8 mouse cellular contexts compared by ENCODE assay signal in genomic region chr2:173019322-173019721, GRCm38 (mm10). TPM values are rescaled to one million over a fixed set of nuclear protein-coding genes. Genes with fewer than 3 reads are reported as not detected.
DNase-seq lines count a peak whose midpoint lies in the region; ATAC-seq and TF ChIP-seq lines count a peak whose summit lies in the region.

No protein-coding gene starts in this region.

- no peak for ATAC-seq in liver, embryonic 11.5 days (replicated peaks; ENCODE audit: low FRiP score)
- ATAC-seq in stomach, postnatal 0 days (ENCODE audit: low FRiP score, low TSS enrichment) = no peak

- H3K27ac ChIP-seq in spleen, adult 2 months (ENCODE audit: insufficient read depth, low read length) = peak overlapping the region; percentile 54; the same call in 1 of the 2 replicates
- H3K27ac ChIP-seq in forebrain, embryonic 10.5 days = peak overlapping the region; percentile 86
- H3K27ac ChIP-seq in liver, embryonic 11.5 days (ENCODE audit: low read depth, low read length) = peak overlapping the region; percentile 46; the same call in 1 of the 2 replicates
- no peak overlapping the region for H3K27ac ChIP-seq in stomach, postnatal 0 days (replicated peaks)

- H3K4me3 ChIP-seq in spleen, adult 2 months (ENCODE audit: extremely low read depth, insufficient read depth, insufficient read length) = peak overlapping the region; percentile 60; the same call in 1 of the 2 replicates
- peak overlapping the region; percentile 55 for H3K4me3 ChIP-seq in forebrain, embryonic 10.5 days
- H3K4me3 ChIP-seq in liver, embryonic 11.5 days (ENCODE audit: low read depth, low read length) = peak overlapping the region; percentile 40
- peak overlapping the region; percentile 31 for H3K4me3 ChIP-seq in stomach, postnatal 0 days (ENCODE audit: low read depth, low read length)

- TF ChIP-seq POLR2A in spleen, adult 2 months (IDR thresholded peaks at IDR 0.05; ENCODE audit: low read depth, low read length) = no peak

- DNase-seq in spleen, adult 2 months (ENCODE audit: low read depth in 1 of 2, low spot score in 2 of 2) = no peak
- DNase-seq in spleen, postnatal 4 days (ENCODE audit: low spot score in 2 of 2) = no peak
- DNase-seq in forebrain, embryonic 10.5 days (ENCODE audit: extremely low spot score, low spot score) = no peak
- DNase-seq in liver, embryonic 11.5 days (ENCODE audit: low spot score) = no peak
- DNase-seq in stomach, postnatal 0 days (ENCODE audit: low spot score) = no peak
- no peak for DNase-seq in cerebellum, postnatal 25 days
- no peak for DNase-seq in ovary, postnatal 14 days (ENCODE audit: low spot score)
- no peak for DNase-seq in gastrocnemius, postnatal 14 days

- H3K27me3 ChIP-seq in spleen, adult 2 months (ENCODE audit: control insufficient read depth, insufficient read depth, low read length) = no peaks in the 10 kb centered on the region
- peaks cover 44% of the 10 kb centered on the region for H3K27me3 ChIP-seq in forebrain, embryonic 10.5 days (ENCODE audit: poor library complexity, severe bottlenecking)
- no peaks in the 10 kb centered on the region; the same call in 1 of the 2 replicates for H3K27me3 ChIP-seq in liver, embryonic 11.5 days (replicated peaks; ENCODE audit: control insufficient read depth, insufficient read depth, low read length)
- H3K27me3 ChIP-seq in stomach, postnatal 0 days (ENCODE audit: control insufficient read depth, insufficient read depth, low read length) = no peaks in the 10 kb centered on the region

- peak overlapping the region; percentile 86 for H3K4me2 ChIP-seq in liver, embryonic 11.5 days
- H3K4me2 ChIP-seq in stomach, postnatal 0 days (replicated peaks; ENCODE audit: low read depth) = peak overlapping the region; percentile 71

- 8% methylated on average over 9 of the region's 9 CpGs for WGBS in spleen, adult 2 months
- 16% methylated on average over 9 of the region's 9 CpGs for WGBS in forebrain, embryonic 10.5 days
- 16% methylated on average over 9 of the region's 9 CpGs for WGBS in liver, embryonic 11.5 days
- WGBS in stomach, postnatal 0 days = 26% methylated on average over 9 of the region's 9 CpGs

- H3K36me3 ChIP-seq in spleen, adult 2 months (ENCODE audit: control insufficient read depth, insufficient read depth, low read length) = peaks cover 12% of the 10 kb centered on the region
- H3K36me3 ChIP-seq in forebrain, embryonic 10.5 days (replicated peaks) = peaks cover 35% of the 10 kb centered on the region
- H3K36me3 ChIP-seq in liver, embryonic 11.5 days (ENCODE audit: control insufficient read depth, insufficient read depth, low read length) = peaks cover 17% of the 10 kb centered on the region
- peaks cover 5% of the 10 kb centered on the region for H3K36me3 ChIP-seq in stomach, postnatal 0 days (ENCODE audit: control insufficient read depth, insufficient read depth, low read length)

- peak overlapping the region; percentile 67 for H3K9ac ChIP-seq in liver, embryonic 11.5 days (ENCODE audit: low read depth, low read length)
- H3K9ac ChIP-seq in stomach, postnatal 0 days (ENCODE audit: low read length) = peak overlapping the region; percentile 38

- no peaks in the 10 kb centered on the region for H3K9me3 ChIP-seq in forebrain, embryonic 10.5 days
- H3K9me3 ChIP-seq in liver, embryonic 11.5 days (ENCODE audit: control insufficient read depth, low read length) = no peaks in the 10 kb centered on the region
- H3K9me3 ChIP-seq in stomach, postnatal 0 days (ENCODE audit: control insufficient read depth, low read length) = no peaks in the 10 kb centered on the region

- TF ChIP-seq EP300 in stomach, postnatal 0 days (optimal IDR thresholded peaks at IDR 0.05) = no peak

- TF ChIP-seq CTCF in spleen, adult 2 months (IDR thresholded peaks at IDR 0.05; ENCODE audit: extremely low read depth, insufficient read depth, insufficient read length, insufficient replicate concordance) = no peak
- TF ChIP-seq CTCF in stomach, postnatal 0 days (IDR thresholded peaks at IDR 0.05; ENCODE audit: low read depth) = no peak

- intact Hi-C loops in gastrocnemius, postnatal 14 days (cut with DNase I; ENCODE audit: low total_unique reads) = no loop called here

- H3K4me1 ChIP-seq in spleen, adult 2 months (ENCODE audit: control insufficient read depth, insufficient read depth, insufficient read length) = peaks cover 28% of the 10 kb centered on the region; the same call in 1 of the 2 replicates
- peaks cover 51% of the 10 kb centered on the region for H3K4me1 ChIP-seq in forebrain, embryonic 10.5 days
- peaks cover 41% of the 10 kb centered on the region for H3K4me1 ChIP-seq in liver, embryonic 11.5 days (replicated peaks; ENCODE audit: control insufficient read depth, insufficient read depth, low read length)
- H3K4me1 ChIP-seq in stomach, postnatal 0 days (replicated peaks; ENCODE audit: control insufficient read depth, insufficient read depth) = peaks cover 4% of the 10 kb centered on the region

RNA-seq across cellular contexts. Expression of gene Rbm38, which starts 1.0 kb away (rescaled TPM):
- polyA plus RNA-seq in spleen, adult 2 months (2012; rRNA removed) = 663 and 724 TPM in 2 replicates
- 119 and 123 TPM in 2 replicates for polyA plus RNA-seq in forebrain, embryonic 10.5 days (2016; fragmentation: Nextera tagmentation; extraction: Ambion mirVana)
- 209 and 222 TPM in 2 replicates for polyA plus RNA-seq in liver, embryonic 11.5 days (2014; fragmentation: Nextera tagmentation; extraction: Ambion mirVana)
- polyA plus RNA-seq in stomach, postnatal 0 days (2015; fragmentation: Nextera tagmentation; extraction: Ambion mirVana) = 24.9 and 25.4 TPM in 2 replicates
- 100 to 1,000 TPM; 132 to 175 TPM for total RNA-seq in gastrocnemius, postnatal 14 days (2021)

RNA-seq across cellular contexts. Expression of gene Rae1, which starts 19.4 kb away (rescaled TPM):
- 48.3 and 51.5 TPM in 2 replicates for polyA plus RNA-seq in spleen, adult 2 months (2012; rRNA removed)
- polyA plus RNA-seq in forebrain, embryonic 10.5 days (2016; fragmentation: Nextera tagmentation; extraction: Ambion mirVana) = 168 TPM in 2 replicates
- 172 and 181 TPM in 2 replicates for polyA plus RNA-seq in liver, embryonic 11.5 days (2014; fragmentation: Nextera tagmentation; extraction: Ambion mirVana)
- 66.8 and 68.7 TPM in 2 replicates for polyA plus RNA-seq in stomach, postnatal 0 days (2015; fragmentation: Nextera tagmentation; extraction: Ambion mirVana)
- total RNA-seq in gastrocnemius, postnatal 14 days (2021) = 10 to 100 TPM; 20.0 to 23.6 TPM

RNA-seq across cellular contexts. Expression of gene Spo11, which starts 41.8 kb away (rescaled TPM):
- polyA plus RNA-seq in spleen, adult 2 months (2012; rRNA removed) = 0.86 and 0.98 TPM in 2 replicates
- polyA plus RNA-seq in forebrain, embryonic 10.5 days (2016; fragmentation: Nextera tagmentation; extraction: Ambion mirVana) = 0.42 and 0.73 TPM in 2 replicates
- 0.13 TPM in 1 of 2 replicates, not detected in the other for polyA plus RNA-seq in liver, embryonic 11.5 days (2014; fragmentation: Nextera tagmentation; extraction: Ambion mirVana)
- polyA plus RNA-seq in stomach, postnatal 0 days (2015; fragmentation: Nextera tagmentation; extraction: Ambion mirVana) = 0.02 TPM in 2 replicates
- under 1 TPM in 1 of 2 experiments, not detected in 1; 0.11 TPM for total RNA-seq in gastrocnemius, postnatal 14 days (2021)
